Mouse (Mus musculus): ENCODE measurements at regions not wholly inside any gene's neighbourhood (a gene's known extent, or its start where the extent isn't known, plus 50 kb on each side); places are given as distances from the start of the nearest gene placed in this dataset.

DNA sequence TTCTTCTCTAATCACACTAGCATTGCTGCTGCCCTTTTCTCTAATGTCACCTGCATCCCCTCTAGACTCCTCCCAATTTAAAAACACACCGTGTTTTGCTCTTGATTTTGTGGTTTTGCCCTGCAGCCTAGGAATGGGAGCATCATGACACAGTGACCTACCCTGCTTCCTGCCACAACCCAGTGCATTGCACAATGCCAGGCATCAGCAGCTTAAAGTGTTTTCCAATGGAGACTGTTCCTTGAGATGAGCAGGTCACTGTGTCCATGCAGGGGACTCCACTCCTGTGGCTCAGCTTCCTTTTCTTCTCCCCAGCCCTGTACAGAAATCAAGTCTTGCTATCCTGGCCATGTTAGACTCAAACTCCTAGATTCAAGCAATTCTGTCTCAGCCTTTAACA, 84.1 kb downstream of the Polr2m start:
- ATAC-seq, result no peak
- H3K4me1 ChIP-seq (ENCODE audit: insufficient read depth), result no peaks in the 10 kb centered on the region
- no peaks in the 10 kb centered on the region for H3K27me3 ChIP-seq (ENCODE audit: insufficient read depth, low read length)
- no peak for TF ChIP-seq CTCF (IDR thresholded peaks at IDR 0.05; ENCODE audit: low read depth)
- H3K4me3 ChIP-seq (ENCODE audit: low read depth, low read length), result no peak overlapping the region
- no peak overlapping the region for H3K9ac ChIP-seq
- H3K27ac ChIP-seq (ENCODE audit: low read depth, low read length), result no peak overlapping the region
- H3K4me2 ChIP-seq (ENCODE audit: low read depth), result no peak overlapping the region
- DNase-seq, result no peak
- WGBS, result 53% methylated on average over 1 of the region's 1 CpGs
- no peaks in the 10 kb centered on the region for H3K36me3 ChIP-seq (ENCODE audit: insufficient read depth)
- no peaks in the 10 kb centered on the region for H3K9me3 ChIP-seq (ENCODE audit: low read length)

DNA sequence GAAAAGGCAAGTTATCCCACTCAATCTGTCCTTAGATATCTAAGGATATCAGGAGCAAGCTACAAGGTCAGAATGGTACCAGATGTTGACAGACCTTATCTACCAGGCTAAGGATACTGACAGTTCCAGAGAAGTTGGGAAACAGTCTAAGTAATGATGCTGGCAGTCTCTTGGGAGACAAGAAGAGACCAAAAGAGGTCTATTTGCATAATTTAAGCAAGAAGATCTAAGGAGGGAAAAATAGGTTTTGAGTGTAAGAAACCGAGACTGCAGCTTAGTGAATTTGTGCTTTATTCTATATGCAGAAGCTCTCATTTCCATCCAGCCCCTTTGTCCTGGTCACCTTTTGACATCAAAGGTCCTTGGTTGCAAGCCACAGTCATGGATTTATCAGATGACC, 86.4 kb downstream of the Polr2m start:
- DNase-seq (no peak), ATAC-seq (no peak)
- Histone ChIP-seq H3K9me3 (ENCODE audit: low read length) (no peaks in the 10 kb centered on the region), H3K9ac (no peak overlapping the region), H3K4me3 (ENCODE audit: low read depth, low read length) (no peak overlapping the region), H3K36me3 (ENCODE audit: insufficient read depth) (no peaks in the 10 kb centered on the region), H3K4me2 (ENCODE audit: low read depth) (no peak overlapping the region), H3K27me3 (ENCODE audit: insufficient read depth, low read length) (no peaks in the 10 kb centered on the region), H3K27ac (ENCODE audit: low read depth, low read length) (no peak overlapping the region), H3K4me1 (ENCODE audit: insufficient read depth) (no peaks in the 10 kb centered on the region)
- TF ChIP-seq CTCF (IDR thresholded peaks at IDR 0.05; ENCODE audit: low read depth), result no peak
- WGBS, result 56% methylated on average over 1 of the region's 1 CpGs

DNA sequence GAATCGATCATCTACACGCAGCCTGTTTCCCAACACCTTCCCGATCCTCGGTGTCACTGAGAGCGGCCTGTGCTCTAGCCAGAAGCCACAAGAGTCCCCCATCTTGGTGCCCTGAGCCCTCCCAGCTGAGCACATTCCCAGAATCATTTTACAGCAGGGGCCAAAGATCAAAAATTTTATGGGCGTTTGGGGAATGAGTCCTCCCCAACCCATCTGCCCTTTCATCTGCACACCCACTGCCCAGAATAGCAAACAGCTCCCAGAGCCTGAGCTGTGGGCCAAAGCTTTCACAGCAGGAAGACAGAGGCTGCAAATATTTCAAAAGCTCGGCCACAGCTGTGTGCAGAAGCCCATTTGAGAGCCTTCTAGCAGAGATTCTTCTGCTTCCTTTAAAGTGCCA, 89.0 kb downstream of the Polr2m start:
- Histone ChIP-seq H3K36me3 (ENCODE audit: insufficient read depth) (no peaks in the 10 kb centered on the region), H3K9me3 (ENCODE audit: low read length) (no peaks in the 10 kb centered on the region), H3K4me3 (ENCODE audit: low read depth, low read length) (no peak overlapping the region), H3K4me2 (ENCODE audit: low read depth) (no peak overlapping the region), H3K9ac (no peak overlapping the region), H3K4me1 (ENCODE audit: insufficient read depth) (no peaks in the 10 kb centered on the region), H3K27me3 (ENCODE audit: insufficient read depth, low read length) (no peaks in the 10 kb centered on the region), H3K27ac (ENCODE audit: low read depth, low read length) (no peak overlapping the region)
- ATAC-seq, result no peak
- no peak for TF ChIP-seq CTCF (IDR thresholded peaks at IDR 0.05; ENCODE audit: low read depth)
- 71% methylated on average over 7 of the region's 7 CpGs for WGBS
- DNase-seq, result no peak

DNA sequence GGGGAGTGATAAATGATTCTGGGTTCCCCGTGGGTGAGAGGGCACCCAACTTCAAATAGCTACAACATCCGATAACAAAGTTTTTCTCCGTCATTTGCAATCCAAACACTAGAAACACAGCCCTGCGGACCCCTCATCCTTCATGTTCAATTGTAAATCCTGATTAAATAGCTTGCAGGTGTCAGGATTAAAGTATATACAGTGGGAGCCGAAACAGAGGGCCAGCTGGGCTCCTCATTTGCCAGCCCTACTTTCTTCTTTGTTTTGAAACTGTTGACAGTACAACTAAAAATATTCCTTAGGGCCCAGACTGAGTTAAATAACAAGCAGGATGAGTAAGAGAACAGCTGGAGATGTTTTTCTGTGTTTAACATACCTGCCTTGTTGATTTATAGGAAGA, 95.5 kb downstream of the Polr2m start:
- ATAC-seq, result no peak
- no peak for TF ChIP-seq CTCF (IDR thresholded peaks at IDR 0.05; ENCODE audit: low read depth)
- H3K9ac ChIP-seq, result no peak overlapping the region
- H3K4me3 ChIP-seq (ENCODE audit: low read depth, low read length), result no peak overlapping the region
- DNase-seq, result no peak
- 80% methylated on average over 5 of the region's 5 CpGs for WGBS
- H3K9me3 ChIP-seq (ENCODE audit: low read length), result no peaks in the 10 kb centered on the region
- no peaks in the 10 kb centered on the region for H3K36me3 ChIP-seq (ENCODE audit: insufficient read depth)
- no peak overlapping the region for H3K4me2 ChIP-seq (ENCODE audit: low read depth)
- H3K27me3 ChIP-seq (ENCODE audit: insufficient read depth, low read length), result no peaks in the 10 kb centered on the region
- H3K4me1 ChIP-seq (ENCODE audit: insufficient read depth), result no peaks in the 10 kb centered on the region
- H3K27ac ChIP-seq (ENCODE audit: low read depth, low read length), result no peak overlapping the region

DNA sequence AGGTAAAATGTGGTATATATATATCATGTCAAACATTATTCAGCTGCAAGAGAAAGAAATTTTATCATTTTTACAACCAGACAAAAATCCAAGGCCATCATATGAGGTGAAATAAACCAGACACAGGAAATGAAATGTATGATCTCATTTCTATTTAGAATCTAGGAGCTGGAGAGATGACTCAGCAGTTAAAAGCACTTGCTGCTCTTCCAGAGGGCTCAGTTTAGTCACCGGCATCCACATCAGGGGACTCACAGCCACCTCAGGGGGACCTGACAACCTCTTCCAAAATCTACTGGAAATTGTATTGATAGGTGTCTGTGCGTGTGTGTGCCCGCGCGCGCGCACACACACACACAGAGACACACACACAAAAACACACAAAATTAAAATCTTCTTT, 98.3 kb downstream of the Polr2m start:
- no peak overlapping the region for H3K4me2 ChIP-seq (ENCODE audit: low read depth)
- no peak overlapping the region for H3K9ac ChIP-seq
- TF ChIP-seq CTCF (IDR thresholded peaks at IDR 0.05; ENCODE audit: low read depth), result no peak
- H3K9me3 ChIP-seq (ENCODE audit: low read length), result no peaks in the 10 kb centered on the region
- H3K27me3 ChIP-seq (ENCODE audit: insufficient read depth, low read length), result no peaks in the 10 kb centered on the region
- DNase-seq, result no peak
- no peaks in the 10 kb centered on the region for H3K4me1 ChIP-seq (ENCODE audit: insufficient read depth)
- ATAC-seq, result no peak
- H3K36me3 ChIP-seq (ENCODE audit: insufficient read depth), result no peaks in the 10 kb centered on the region
- no peak overlapping the region for H3K27ac ChIP-seq (ENCODE audit: low read depth, low read length)
- WGBS, result 95% methylated on average over 7 of the region's 7 CpGs
- no peak overlapping the region for H3K4me3 ChIP-seq (ENCODE audit: low read depth, low read length)

DNA sequence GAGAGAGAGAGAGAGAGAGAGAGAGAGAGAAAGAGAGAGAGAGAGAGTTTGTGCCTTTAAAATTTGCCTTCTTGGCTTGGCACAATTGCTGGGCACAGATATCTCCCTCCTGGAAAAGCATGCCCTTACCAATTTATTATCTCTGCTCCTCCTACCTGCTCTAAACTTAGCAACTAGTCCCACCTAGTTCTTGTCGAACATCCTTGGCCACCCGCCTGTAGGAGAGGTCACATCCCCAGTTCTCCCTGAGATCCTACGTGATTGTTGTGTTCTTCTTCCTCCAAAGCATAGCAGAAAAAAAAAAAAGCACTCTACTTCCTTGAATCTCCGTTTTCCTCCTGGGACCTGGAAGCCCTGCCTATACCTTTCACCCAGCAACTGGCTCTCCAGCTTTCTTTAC, 101.8 kb downstream of the Polr2m start:
- no peaks in the 10 kb centered on the region for H3K9me3 ChIP-seq (ENCODE audit: low read length)
- WGBS, result 77% methylated on average over 4 of the region's 4 CpGs
- ATAC-seq (no peak), DNase-seq (no peak)
- H3K27me3 ChIP-seq (ENCODE audit: insufficient read depth, low read length), result no peaks in the 10 kb centered on the region
- no peak for TF ChIP-seq CTCF (IDR thresholded peaks at IDR 0.05; ENCODE audit: low read depth)
- no peak overlapping the region for H3K27ac ChIP-seq (ENCODE audit: low read depth, low read length)
- no peak overlapping the region for H3K9ac ChIP-seq
- H3K4me1 ChIP-seq (ENCODE audit: insufficient read depth), result no peaks in the 10 kb centered on the region
- H3K4me2 ChIP-seq (ENCODE audit: low read depth), result no peak overlapping the region
- H3K4me3 ChIP-seq (ENCODE audit: low read depth, low read length), result no peak overlapping the region
- no peaks in the 10 kb centered on the region for H3K36me3 ChIP-seq (ENCODE audit: insufficient read depth)

DNA sequence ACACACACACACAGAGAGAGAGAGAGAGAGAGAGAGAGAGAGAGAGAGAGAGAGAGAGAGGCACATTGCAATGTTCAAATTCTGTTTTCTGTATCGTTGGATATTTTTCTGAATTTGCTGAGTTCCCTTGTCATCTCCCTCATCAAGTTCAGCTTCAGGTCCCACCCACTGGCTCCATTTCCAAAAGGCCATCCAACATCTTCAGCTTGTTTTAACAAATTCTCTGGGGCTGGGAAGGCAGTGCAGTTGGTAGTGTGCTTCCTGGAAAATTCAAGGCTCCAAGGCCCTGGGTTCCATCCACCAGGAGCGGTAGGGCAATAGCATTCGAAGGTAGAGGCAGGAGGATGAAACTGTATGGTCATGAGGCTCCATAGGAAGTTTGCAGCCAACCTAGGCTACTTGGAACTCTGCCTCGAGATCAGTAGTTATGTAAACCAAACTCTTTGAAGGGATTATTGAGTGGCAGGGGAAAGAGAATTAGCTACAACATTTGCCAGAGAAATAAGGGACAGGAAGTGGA, 105.9 kb downstream of the Polr2m start:
- Histone ChIP-seq H3K27me3 (ENCODE audit: insufficient read depth, low read length) (no peaks in the 10 kb centered on the region), H3K4me1 (ENCODE audit: insufficient read depth) (no peaks in the 10 kb centered on the region), H3K9ac (no peak overlapping the region), H3K27ac (ENCODE audit: low read depth, low read length) (no peak overlapping the region), H3K9me3 (ENCODE audit: low read length) (no peaks in the 10 kb centered on the region), H3K4me2 (ENCODE audit: low read depth) (no peak overlapping the region), H3K4me3 (ENCODE audit: low read depth, low read length) (no peak overlapping the region), H3K36me3 (ENCODE audit: insufficient read depth) (no peaks in the 10 kb centered on the region)
- DNase-seq, result no peak
- no peak for ATAC-seq
- 80% methylated on average over 4 of the region's 4 CpGs for WGBS
- TF ChIP-seq CTCF (IDR thresholded peaks at IDR 0.05; ENCODE audit: low read depth), result no peak

DNA sequence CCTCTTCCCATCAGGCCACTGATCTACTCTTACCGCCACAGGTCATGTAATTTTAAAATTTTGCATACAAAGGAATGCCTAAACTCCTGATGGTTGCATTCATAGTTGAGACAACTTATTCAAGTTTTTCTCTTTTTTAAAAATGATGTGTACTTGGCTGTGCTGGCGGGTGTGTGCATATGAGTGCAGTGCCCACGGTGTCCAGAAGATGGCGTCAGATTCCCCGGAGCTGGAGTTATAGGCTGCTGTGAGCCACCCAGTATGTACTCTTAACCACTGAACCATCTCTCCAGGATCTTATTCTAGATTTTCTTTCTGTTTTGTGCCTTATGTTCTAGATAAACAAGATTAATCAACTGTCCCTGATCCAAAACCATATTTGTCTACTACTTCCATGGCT, 116.0 kb downstream of the Polr2m start:
- WGBS, result 89% methylated on average over 5 of the region's 5 CpGs
- H3K27ac ChIP-seq (ENCODE audit: low read depth, low read length), result no peak overlapping the region
- ATAC-seq (no peak), DNase-seq (no peak)
- H3K9me3 ChIP-seq (ENCODE audit: low read length), result no peaks in the 10 kb centered on the region
- TF ChIP-seq CTCF (IDR thresholded peaks at IDR 0.05; ENCODE audit: low read depth), result no peak
- H3K4me2 ChIP-seq (ENCODE audit: low read depth), result no peak overlapping the region
- H3K36me3 ChIP-seq (ENCODE audit: insufficient read depth), result no peaks in the 10 kb centered on the region
- no peaks in the 10 kb centered on the region for H3K27me3 ChIP-seq (ENCODE audit: insufficient read depth, low read length)
- H3K4me1 ChIP-seq (ENCODE audit: insufficient read depth), result no peaks in the 10 kb centered on the region
- no peak overlapping the region for H3K9ac ChIP-seq
- no peak overlapping the region for H3K4me3 ChIP-seq (ENCODE audit: low read depth, low read length)

Measured in forebrain, postnatal 0 days (tissue).